Mouse (Mus musculus) erythroblast, embryonic 14.5 days (primary cell): ENCODE measurements around the gene Slc2a4.

ENCODE experiments used
- GATA1 ChIP-seq: IDR thresholded peaks from 2 replicates; pipeline ENCODE4 v1.6.1; 2012; ENCODE audit warnings: low read length, inconsistent platforms, mixed read lengths
- TAL1 ChIP-seq: IDR thresholded peaks from 3 replicates; pipeline ENCODE4 v1.6.1; 2012; ENCODE audit warnings: low read length, inconsistent platforms, mixed read lengths

DNA sequence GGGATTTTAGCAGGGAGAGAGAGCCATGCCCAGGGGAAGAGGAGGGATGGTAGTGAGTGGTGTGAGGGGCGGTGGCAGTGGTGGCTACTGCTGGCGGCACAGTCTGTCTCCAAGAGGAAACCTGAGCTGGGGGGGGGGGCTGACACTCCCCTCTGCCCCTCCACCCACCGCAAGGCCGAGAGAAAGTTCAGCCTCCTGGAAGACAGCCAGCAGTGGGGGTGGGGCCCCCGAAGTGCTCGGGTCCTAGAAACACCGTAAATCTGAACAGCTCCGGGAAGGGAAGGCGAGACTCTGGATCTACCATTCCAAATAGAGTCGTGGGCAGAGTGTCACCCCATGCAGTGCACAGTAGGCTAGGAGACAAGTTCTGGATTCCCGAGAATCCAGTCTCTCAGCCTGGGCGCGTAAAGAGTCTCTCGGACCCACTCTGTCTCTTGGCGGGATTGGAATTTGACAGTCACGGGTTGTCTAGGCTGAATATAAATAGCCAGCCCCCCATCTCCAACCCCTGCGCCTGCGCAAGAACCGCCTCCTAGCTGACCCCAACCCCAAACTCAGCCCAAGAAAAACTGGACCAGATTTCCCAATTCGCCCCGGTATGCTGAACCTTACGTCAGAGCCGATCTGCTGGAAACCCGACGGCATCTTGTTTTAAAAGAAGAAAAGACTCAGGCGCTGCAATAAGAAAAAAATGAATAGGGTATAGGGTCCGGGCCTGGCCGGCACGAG, 487 bp downstream of the Slc2a4 start:
- TF ChIP-seq TAL1 (no peak), GATA1 (no peak)
